Mouse (Mus musculus) 3134 (cell line): ENCODE results near the gene Tfcp2.
"Not testable (repeated sequence)": the region's sequence is repeated elsewhere in the genome, so short reads cannot be mapped to it uniquely, and the experiment has no call there.

Experiments
- DNase-seq: peaks from one replicate; pipeline ENCODE4 v3.0.0-alpha.2; 2011; ENCODE audit warnings: low spot score; ENCODE audit not compliant: insufficient read length; ENCODE audit errors: extremely low read depth

The Tfcp2 gene

DNA sequence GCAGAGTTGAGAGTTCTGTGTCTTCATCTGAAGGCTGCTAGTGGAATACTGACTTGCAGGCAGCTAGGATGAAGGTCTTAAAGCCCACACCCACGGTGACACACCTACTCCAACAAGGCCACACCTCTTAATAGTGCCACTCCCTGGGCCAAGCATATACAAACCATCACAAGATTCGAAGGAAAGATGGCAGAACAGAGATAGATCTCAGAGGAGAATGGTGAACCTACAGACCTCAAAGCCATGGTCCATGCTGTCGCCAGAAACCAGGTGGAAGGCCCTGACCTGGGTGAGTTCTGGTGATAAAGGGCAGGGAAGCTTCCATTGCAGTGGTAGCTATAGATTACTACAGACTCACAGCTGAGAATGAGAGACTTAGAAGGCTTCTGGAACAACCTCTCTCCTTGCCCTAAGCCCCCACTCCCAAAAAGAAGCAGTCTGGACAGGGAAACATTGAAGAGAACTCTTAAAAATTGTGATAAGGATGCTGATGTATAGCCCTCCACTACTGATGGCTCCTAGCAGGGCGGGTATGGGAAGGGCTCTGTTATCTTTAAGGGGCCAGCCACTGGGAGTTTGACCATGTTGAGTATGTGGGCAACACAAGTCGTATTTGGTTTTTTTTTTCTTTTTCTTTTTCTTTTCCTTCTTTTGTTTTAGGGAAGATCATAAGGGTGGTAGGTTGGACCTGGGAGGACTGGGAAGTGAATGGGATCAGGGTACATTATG, 6.1 kb upstream of the Tfcp2 start:
- DNase-seq, result no peak

DNA sequence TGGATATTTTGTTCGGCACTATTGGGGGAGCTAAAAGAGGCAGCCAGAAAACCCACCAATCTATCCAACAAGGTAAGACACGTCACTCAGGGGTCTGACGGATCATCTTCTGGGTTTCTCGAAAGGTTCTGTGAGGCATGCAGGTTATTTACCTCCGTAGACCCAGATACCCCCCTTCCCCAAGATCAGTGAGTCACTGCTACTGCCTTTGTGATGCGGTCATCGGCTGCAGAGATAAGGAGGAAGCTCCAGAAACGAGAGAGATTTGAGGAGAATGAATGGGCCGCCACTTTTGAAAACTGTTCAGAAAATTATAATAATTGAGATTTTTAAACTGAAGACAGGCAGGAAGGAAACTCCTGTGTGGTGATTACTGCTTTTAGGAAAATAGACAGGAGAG, 4.6 kb upstream of the Tfcp2 start:
- DNase-seq, result no peak

GRCm38 (mm10) chr15:100555965-100556364, 4.2 kb upstream of the Tfcp2 start:
- no peak for DNase-seq

DNA sequence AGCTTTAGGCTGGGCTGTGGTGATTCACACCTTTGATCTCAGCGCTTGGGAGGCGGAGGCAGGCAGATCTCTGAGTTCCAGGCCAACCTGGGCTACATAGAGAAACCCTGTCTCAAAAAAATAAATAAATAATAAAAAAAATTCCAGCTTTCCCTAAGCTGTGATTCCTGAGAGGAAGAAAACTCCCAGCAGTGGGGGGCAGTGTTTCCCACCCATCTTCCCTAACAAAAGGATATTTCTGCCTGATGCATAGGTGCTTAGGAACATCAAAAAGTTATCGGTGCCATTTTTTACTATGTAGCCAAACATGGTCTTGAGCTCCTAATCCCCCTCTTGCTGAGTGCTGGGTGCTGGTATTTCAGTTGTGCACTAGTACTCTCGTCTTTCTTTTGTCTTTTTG, 1.5 kb downstream of the Tfcp2 start:
- DNase-seq, result no peak

DNA sequence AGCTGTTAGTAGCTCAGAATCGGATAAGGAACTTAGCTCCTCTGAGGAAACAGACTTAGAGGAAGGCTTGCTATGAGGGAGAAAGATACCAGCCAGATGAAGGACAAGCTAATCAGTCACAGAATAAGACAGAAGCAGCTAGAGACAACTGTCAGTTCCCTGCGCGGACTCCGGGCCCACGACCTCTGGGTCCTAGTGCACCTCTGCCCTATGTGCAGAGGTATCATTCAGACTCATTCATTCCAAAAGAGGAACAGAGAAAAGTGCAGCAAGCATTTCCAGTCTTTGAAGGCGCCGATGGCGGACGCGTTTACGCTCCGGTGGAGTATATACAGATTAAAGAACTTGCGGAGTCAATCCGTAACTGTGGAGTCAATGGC, 8.2 kb downstream of the Tfcp2 start:
- DNase-seq, result not testable (repeated sequence)

DNA sequence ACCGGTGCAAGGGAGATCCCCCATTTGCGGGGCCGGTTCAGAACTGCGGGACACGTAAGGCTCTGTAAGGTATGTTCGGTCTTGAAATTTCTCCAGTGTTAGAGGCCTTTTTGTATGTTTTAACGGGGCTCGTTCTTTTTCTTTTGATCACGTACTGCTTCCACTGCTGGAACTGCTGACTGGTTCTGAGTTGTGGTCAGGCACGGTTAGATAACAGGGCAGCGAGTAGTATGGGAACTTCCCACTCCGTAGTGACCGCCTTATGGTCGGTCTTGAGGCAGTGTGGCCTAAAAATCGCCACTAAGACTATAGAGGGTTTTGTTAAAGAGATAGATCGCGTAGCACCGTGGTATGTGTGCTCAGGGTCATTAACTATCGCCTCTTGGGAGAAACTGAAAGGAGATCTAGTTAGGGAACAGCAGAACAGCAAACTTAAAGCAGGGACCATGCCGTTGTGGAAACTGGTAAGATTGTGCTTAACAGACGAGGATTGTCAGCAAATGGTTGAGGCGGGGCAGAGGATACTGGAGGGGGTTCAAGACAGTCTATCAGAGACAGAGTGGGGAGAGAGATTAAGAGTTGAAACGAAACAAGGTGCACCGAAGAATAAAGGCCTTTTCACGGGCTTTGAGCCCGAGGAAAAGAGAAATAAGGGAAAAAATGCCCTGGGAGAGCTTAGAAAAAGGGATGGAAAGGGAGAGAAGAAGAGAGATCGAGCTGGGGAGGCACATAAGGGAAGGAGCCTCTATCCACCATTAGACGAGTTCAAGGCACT, 8.7 kb downstream of the Tfcp2 start:
- not testable (repeated sequence) for DNase-seq

GRCm38 (mm10) chr15:100541426-100541825, 10.4 kb downstream of the Tfcp2 start:
- no peak for DNase-seq

- DNase-seq, result not testable (repeated sequence)
Measured at GRCm38 (mm10) chr15:100541001-100541400, 10.8 kb downstream of the Tfcp2 start.

DNA sequence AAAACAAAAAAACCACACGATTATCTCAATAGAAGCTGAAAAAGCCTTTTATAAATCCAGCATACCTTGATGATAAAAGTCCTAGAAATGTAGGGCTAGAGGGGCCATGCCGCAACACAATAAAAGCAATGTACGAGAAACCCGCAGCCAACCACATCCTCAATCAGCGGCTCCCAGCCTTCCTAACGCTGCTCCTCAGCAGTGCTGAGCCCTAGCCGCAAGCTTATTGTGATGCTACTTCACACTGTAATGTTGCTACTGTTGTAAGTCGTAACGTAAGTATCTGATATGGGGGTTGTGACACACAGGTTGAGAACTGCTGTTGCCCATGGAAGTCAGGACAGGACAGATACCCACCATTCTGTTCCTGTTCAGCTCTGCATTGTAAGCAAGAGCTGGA, 12.4 kb downstream of the Tfcp2 start:
- DNase-seq, result no peak

GRCm38 (mm10) chr15:100537913-100538312, 13.9 kb downstream of the Tfcp2 start:
- no peak for DNase-seq

- no peak for DNase-seq
Measured at GRCm38 (mm10) chr15:100527900-100528299, 23.9 kb downstream of the Tfcp2 start.

DNA sequence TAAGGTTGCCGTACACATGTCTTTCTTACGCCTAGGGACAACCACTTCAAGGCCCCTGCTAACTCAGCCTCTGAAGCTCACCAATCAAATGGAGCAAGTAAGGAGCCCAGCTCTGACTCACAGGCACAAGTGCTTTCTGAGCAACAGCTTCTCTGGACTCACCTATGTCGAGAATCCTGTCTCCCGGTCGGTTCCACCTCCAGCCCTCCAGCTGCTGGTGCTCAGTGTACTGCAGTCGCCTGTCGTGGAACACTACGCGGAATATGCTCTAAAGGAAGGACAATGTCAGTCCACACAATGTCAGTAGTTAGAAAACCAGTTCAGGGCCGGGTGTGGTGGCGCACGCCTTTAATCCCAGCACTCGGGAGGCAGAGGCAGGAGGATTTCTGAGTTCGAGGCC, 26.4 kb downstream of the Tfcp2 start:
- no peak for DNase-seq

DNA sequence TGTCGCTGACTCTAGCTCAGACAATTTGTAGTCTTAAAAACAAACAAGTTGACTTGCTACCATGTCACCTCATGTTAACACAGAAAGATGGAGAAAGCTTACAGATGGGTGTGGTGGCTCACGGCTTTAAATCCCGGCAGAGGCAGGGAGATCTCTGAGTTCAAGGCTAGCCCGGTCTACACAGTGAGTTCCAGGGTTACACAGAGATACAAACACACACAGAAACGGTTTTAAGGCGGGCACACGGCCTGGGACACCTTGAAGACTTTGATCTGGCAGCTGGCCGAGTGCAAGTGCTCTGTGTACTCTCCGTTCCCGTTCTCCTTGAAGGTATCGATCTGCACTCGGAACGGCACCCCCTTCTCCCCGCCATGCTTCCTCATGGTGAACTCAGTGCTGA, 31.5 kb downstream of the Tfcp2 start:
- DNase-seq, result no peak

- no peak for DNase-seq
Measured at GRCm38 (mm10) chr15:100515121-100515520, 36.7 kb downstream of the Tfcp2 start.

GRCm38 (mm10) chr15:100513387-100513786, 38.4 kb downstream of the Tfcp2 start:
- no peak for DNase-seq

GRCm38 (mm10) chr15:100510072-100510471, 41.7 kb downstream of the Tfcp2 start:
- no peak for DNase-seq

- DNase-seq, result no peak
Measured at GRCm38 (mm10) chr15:100508454-100509167, 43.2 kb downstream of the Tfcp2 start.

GRCm38 (mm10) chr15:100499506-100499905, 52.3 kb downstream of the Tfcp2 start:
- not testable (repeated sequence) for DNase-seq

DNA sequence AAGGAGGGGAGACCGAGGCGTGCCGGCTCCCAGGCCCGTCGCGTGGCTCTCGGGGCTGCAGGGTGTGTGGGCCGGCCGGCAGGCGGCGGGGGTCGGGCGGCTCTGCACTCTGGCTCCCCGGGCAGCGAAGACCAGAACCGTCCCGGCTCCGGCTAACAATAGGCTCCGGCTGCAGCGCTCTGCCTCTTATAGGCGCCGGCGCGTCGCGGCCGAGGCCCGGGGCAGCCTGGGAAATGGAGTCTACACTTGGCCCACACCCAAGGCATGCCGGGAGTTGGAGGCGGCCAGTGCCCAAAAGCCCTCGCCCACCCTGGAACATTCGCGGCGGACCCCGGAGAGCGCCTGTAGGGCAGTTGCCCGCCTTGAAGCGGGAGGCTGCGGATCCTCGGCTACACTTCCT, 56.7 kb downstream of the Tfcp2 start, which contains the start of gene Csrnp2:
Gene Csrnp2, minus strand, starts transcription at position 387 of the 400 bp plus-strand sequence.
- DNase-seq, result peak; percentile 92

DNA sequence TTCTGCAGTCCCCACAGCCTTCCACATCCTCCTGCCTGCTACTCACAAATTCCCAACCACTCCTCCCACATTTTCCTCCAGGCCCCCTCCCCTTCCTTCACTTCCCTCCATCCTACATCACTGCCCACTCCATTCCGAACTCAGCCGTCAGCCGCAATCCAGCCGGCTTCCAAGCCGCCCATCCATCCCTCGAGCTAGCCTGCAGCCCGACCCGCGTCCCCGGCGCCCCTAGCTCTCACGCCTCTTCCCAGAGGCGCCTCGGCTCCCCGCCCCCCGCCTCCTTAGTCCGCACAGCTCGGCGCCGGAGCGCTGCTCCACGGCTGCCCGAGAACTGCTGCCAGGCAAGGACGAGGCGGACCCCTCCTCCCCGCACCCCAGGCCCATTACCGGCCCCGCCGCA, 57.2 kb downstream of the Tfcp2 start:
- no peak for DNase-seq

DNA sequence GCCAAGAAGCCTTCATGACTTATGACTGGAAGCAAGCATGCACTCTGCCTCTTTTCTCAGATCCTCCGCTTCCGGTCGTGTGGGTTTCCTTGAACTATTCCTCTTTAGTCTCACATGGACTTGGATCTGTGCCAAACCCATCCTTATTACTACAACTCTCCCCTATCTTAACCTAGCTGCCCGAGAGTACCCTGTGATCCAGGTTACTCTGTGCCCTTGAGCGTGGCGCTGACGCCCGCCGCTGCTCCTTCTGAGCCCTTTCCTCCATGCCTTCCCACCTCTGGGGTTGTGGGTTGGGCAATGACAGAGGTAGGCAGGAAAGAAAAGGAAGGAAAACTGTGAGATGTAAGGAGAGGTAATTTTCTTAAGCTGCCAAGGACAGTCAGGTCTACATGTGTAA, 59.8 kb downstream of the Tfcp2 start:
- DNase-seq, result no peak
